Mouse (Mus musculus) adrenal gland, postnatal 10 days (tissue): ENCODE results near the gene Epb41l3. TPM values are rescaled to one million over a fixed set of nuclear protein-coding genes. Genes with fewer than 3 reads are reported as not detected.
A peak's percentile ranks its signal among the peaks of the same experiment; 100 is the strongest.

Source experiments
- DNase-seq: peaks from one replicate; pipeline ENCODE4 v3.0.0; 2021; ENCODE audit warnings: mixed read lengths
- total RNA-seq, 2 experiments: library from RNA; stranded (reverse); gene quantifications; 2 replicates each; pipeline ENCODE4 v1.2.3; 2021

Gene Epb41l3
- total RNA-seq, 2 experiments from 2014 or later: 17.9 to 27.0 TPM

DNA sequence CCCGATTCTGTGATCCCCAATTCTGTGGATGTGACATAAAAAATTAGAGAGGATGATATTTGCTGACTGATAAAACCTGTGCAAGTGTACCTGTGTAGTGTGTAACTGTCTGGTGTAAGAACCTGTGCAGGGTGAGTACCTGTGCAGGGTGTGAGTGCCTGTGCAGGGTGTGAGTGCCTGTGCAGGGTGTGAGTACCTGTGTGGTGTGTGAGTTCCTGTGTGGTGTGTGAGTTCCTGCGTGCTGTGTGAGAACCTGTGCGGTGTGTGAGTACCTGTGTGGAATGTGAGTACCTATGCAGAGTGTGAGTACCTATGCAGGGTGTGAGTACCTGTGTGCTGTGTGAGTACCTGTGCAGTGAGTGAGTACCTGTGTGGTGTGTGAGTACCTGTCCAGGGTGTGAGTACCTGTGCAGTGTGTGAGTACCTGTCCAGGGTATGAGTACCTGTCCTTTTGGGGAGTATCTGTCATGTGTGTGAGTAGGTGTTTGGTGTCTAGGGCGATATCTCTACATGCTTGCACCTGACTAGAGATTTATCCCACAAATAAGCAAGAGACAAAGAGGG is 163.4 kb downstream of the Epb41l3 start:
- no peak for DNase-seq

DNA sequence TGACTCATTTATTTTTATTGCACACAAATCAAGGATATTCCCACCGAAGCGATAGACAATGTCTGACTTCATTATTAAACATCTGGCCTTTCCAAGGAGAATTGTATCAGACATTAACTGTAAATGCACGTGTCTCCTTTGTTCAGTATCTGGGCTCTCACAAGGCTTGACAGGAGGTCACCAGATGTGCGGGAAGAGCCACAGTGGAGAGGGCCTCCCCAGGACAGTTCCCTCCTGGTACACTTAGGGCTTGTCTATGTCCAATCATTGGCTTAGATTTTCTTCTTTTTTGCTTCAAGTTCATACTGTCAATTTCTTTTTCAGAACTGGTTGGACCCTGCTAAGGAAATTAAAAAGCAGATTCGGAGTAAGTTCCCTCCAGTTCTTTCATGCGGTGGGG is 163.9 kb downstream of the Epb41l3 start:
- no peak for DNase-seq

DNA sequence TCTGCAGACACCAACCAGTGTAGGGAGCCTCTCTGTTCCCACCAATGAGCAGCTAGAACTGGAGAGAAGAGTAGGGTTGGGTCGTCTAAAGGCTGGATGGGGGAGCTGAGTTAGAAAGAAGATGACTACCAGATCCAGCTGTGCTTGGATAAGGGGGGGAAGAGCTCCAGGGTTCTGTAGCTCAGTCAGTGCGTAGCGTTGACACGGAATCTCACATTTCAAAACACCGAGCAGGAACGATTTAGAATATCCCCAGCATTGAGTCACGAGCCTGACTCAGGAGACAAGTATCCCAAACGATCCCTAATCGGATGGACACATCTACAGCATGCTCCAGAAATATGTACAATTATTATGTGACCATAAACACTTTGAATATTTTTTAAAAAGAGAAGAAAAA is 180.4 kb downstream of the Epb41l3 start:
- DNase-seq: no peak

DNA sequence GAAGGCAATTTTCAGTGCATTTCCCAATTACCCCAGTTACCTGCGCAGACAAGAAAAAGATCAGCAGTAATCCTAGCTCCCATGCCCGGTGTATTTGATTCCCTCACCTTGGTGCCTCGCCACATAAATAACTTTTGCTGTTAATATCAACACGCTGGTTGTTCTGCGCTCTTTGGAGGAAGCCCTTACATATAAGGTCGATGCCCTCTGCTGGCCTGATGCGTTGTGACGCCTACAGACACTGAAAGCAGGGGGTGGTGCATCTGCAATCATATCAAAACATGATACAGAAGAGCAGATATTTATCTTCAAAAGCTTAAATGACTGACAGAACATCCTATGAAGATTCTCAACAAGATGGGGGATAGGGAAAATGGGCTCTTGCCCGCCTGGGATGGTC is 181.0 kb downstream of the Epb41l3 start:
- DNase-seq: peak; percentile 30

DNA sequence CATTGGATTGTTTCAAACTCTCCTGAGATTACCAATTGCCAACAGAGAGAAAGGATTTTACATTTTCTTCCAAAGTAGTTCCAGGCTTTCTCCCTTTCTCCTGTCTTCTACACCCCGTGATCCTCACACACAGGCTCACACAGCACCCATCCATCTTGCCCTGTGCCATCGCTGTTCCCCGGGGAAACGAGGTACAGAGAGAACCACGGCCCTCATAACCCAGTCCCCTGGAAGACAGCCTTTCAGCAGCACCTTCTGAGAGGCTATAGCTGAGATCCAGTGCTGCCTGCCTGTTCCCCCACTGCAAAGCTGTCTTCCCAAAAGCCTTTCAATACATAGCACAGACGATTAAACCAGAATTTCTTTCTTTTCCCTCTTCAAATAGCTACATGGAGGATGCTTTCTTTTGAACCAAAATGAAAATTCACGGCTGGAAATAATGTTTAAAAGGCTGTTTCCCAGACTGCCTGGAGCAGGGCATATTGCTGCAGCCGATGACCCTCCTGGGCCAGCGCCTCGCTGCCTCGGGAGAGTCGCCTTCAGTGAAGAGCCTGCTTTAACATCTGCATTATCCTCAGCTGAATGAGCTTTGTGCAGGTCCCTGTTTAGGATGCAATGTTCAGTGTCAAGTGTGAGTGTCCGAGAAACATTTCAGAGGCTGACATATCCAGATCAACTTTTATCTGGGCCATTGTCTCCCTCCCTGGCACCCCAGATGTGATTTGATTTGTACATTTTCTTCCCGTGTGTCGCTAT is 188.5 kb downstream of the Epb41l3 start:
- no peak for DNase-seq

DNA sequence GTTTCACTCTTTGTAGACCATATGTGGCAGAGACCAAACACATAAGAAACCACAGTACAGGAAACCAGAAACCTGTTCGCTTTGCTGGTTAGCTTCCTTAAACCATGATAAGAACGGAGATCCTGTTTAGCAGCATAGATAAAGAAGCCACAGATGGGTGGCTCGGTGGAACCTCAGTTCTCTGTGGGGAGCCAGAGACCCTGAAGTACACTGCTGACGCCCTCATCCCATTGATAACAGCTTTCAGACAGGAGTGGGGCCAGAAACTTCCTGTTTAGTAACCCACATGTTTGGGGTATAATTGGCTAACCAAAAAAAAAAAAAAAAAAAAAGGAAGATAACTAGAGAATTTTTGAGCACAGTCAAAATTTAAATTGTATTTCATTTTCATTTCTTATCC is 189.7 kb downstream of the Epb41l3 start:
- no peak for DNase-seq

GRCm38 (mm10) chr17:69265759-69266463 is 190.4 kb downstream of the Epb41l3 start:
- no peak for DNase-seq

DNA sequence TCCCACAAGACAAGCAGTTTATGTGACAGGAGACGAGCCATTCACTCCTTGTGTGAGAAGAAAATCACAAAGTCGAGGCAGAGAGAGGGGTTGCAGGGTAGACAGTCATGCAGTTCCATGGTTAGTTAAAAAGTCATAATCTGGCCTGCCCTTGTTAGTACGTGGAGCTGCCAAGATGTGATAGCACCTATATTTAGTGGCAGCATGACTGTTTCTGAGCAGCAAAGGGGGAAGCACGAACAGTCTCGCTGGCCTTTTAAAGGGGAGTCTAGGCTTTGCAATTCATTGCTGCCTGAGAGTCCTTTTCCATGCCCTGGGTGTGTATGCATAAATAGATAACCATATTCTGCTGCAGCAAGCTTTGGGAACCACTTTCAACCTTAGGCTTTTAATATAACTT is 191.5 kb downstream of the Epb41l3 start:
- no peak for DNase-seq

GRCm38 (mm10) chr17:69267526-69267925 is 192.0 kb downstream of the Epb41l3 start:
- no peak for DNase-seq

GRCm38 (mm10) chr17:69277362-69277761 is 201.9 kb downstream of the Epb41l3 start:
- DNase-seq: no peak

DNA sequence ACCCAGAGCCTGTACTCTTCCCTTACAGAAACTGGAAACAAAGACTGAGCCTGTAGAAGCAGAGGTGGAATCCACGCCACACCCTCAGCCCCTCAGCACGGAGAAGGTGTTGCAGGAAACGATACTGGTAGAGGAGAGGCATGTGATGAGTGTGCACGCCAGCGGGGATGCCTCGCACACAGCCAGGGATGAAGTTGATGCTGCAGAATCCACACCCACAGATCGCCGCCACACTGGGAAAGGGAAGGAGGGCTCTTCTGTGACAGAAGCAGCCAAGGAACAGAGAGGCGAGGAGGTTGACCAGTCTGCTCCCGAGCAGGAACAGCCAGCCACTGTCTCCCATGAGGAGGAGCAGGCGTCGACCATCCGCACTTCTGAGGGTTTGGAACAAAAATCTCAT is 209.0 kb downstream of the Epb41l3 start:
- no peak for DNase-seq

GRCm38 (mm10) chr17:69288130-69288529 is 212.6 kb downstream of the Epb41l3 start:
- DNase-seq: no peak

- no peak for DNase-seq
Observed at GRCm38 (mm10) chr17:69290272-69290671, 214.8 kb downstream of the Epb41l3 start.

GRCm38 (mm10) chr17:69301552-69301951 is 226.1 kb downstream of the Epb41l3 start:
- no peak for DNase-seq

DNA sequence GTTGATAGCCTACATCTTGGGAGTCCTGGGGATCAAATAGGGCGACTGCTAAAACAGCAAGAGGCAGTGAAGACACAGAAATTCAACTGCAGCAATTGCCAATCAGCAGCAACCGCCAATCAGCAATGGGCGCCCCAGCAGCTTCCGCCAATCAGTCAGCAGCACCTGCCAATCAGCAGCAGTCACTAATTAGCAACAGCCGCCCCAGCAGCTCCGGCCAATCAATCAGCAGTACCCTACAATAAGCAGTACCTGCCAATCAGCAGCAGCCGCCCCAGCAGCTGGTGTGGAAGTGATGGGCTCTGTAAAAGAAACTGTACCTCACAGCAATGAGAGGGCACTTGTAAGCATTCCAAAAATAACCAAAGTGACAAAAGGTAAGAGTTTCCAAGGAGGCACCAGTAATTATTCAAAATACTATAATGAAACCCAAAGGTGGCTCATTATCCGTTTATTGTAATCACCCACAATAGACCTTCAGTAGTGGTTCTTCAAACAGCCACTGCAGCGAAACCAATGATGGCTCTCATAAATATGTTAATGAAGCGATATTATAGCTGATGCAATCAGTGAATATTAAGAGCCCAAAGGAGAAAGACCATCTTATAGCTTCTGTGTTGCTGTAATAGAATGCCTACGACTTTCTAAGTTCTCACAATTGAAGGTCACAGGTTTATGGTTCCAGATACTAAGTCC is 228.2 kb downstream of the Epb41l3 start:
- no peak for DNase-seq

- no peak for DNase-seq
Observed at GRCm38 (mm10) chr17:69307636-69308035, 232.2 kb downstream of the Epb41l3 start.

GRCm38 (mm10) chr17:69309872-69310271 is 234.4 kb downstream of the Epb41l3 start:
- no peak for DNase-seq

GRCm38 (mm10) chr17:69320496-69320895 is 245.0 kb downstream of the Epb41l3 start:
- DNase-seq: no peak

DNA sequence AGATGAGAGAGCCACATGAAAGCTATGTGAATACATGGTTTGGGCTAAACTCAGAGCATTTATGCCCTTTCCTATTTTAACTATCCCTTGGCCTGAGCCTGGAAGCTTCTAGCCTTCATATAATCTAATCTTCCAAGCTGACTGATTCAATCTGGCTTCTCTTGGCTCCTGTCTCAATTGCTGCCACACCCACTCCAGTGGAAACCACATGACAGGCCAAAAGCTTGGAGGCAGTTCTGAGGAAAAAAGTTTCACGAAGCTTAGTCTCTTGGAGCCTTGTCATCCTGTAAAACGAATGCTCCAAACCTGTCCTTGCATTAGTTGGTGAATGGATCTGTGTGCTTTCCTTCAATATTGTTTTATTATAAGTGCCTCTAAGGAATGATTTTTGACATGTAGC is 247.2 kb downstream of the Epb41l3 start:
- no peak for DNase-seq
